Mouse (Mus musculus) liver, adult 2 months (tissue): Measurements from ENCODE around the gene Tpm4.

Source experiments
- CTCF ChIP-seq: fragments of 200-500 bp; IDR thresholded peaks from 2 replicates; pipeline ENCODE4 v1.5.1; 2011; ENCODE audit warnings: low read depth, low read length, control low read depth
- POLR2A ChIP-seq: fragments of 200-500 bp; IDR thresholded peaks from 2 replicates; pipeline ENCODE4 v1.6.1; 2011; ENCODE audit warnings: low read length, control low read depth; ENCODE audit not compliant: insufficient read depth; ENCODE audit errors: extremely low read depth

DNA sequence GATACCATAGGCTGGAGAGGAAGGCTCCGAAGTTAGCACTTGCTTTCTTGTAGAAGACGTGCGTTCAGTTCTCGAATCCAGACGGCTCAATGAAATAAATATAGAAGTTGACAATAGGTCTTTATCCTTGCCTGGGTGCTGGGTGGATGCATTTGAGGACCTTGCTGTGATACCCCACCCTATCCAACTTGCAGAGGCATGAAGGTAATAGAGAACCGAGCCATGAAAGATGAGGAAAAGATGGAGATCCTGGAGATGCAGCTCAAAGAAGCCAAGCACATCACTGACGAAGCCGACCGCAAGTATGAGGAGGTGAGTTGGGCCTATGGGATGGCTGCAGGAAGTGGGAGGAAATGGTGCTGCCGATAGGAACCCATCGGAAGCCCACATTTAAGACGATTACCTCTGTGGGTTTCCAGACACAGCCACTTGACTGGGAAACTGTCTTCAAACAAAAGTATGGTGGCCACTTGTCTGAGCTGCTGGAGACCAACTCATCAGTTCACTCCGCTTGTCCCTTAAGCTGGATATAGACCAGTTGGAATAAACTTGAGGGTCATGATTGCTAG, 8.6 kb downstream of the Tpm4 start:
- TF ChIP-seq CTCF, result no peak
- no peak for TF ChIP-seq POLR2A
